Comparison of ENCODE assay signal across 23 mouse cellular contexts in genomic region chr6:19991829-19992228, GRCm38 (mm10).
"Had no signal": no experiment of that assay in that cellular context is flagged by ENCODE, and none has a peak within 500 bp of the region (broad histone marks: within the 10 kb centered on the region; RNA-seq: fewer than 3 reads in every experiment).

No protein-coding gene starts in this region.

- DNase-seq: gastrocnemius, postnatal 14 days; gastrocnemius, postnatal 36 days; heart, adult 11 months; heart, adult 2 months; heart, postnatal 14 days; heart, postnatal 36 days; kidney, adult 18-20 months; kidney, adult 8-10 months; kidney, postnatal 10 days; kidney, postnatal 25 days; kidney, postnatal 4 days; liver, embryonic 13.5 days had no signal

- H3K4me2 ChIP-seq: heart, embryonic 11.5 days; heart, embryonic 13.5 days; heart, embryonic 15.5 days; hindbrain, embryonic 13.5 days; hindbrain, embryonic 15.5 days; limb, embryonic 12.5 days; liver, embryonic 13.5 days had no signal

- H3K4me3 ChIP-seq: heart, adult 2 months; heart, embryonic 13.5 days; heart, embryonic 15.5 days; hindbrain, embryonic 13.5 days; hindbrain, embryonic 15.5 days; layer of hippocampus, adult 2 months; left cerebral cortex, adult 2 months; limb, embryonic 10.5 days; limb, embryonic 12.5 days; liver, embryonic 13.5 days had no signal

- H3K27me3 ChIP-seq: heart, embryonic 13.5 days; heart, embryonic 15.5 days; hindbrain, embryonic 13.5 days; hindbrain, embryonic 15.5 days; limb, embryonic 12.5 days; liver, embryonic 13.5 days had no signal

- H3K27ac ChIP-seq: heart, adult 2 months; heart, embryonic 13.5 days; heart, embryonic 15.5 days; hindbrain, embryonic 13.5 days; hindbrain, embryonic 15.5 days; hindbrain, postnatal 0 days; layer of hippocampus, adult 2 months; left cerebral cortex, adult 2 months; limb, embryonic 10.5 days; limb, embryonic 12.5 days; liver, embryonic 13.5 days had no signal

- ATAC-seq: hindbrain, postnatal 0 days; intestine, embryonic 16.5 days had no signal

- H3K4me1 ChIP-seq: heart, embryonic 13.5 days; heart, embryonic 15.5 days; hindbrain, embryonic 13.5 days; hindbrain, embryonic 15.5 days; limb, embryonic 10.5 days; limb, embryonic 12.5 days; liver, embryonic 13.5 days had no signal

- H3K36me3 ChIP-seq: heart, embryonic 13.5 days; heart, embryonic 15.5 days; hindbrain, embryonic 13.5 days; hindbrain, embryonic 15.5 days; limb, embryonic 10.5 days; limb, embryonic 12.5 days; liver, embryonic 13.5 days had no signal

- H3K9me3 ChIP-seq: heart, embryonic 13.5 days; heart, embryonic 15.5 days; hindbrain, embryonic 13.5 days; hindbrain, embryonic 15.5 days; limb, embryonic 10.5 days; limb, embryonic 12.5 days; liver, embryonic 13.5 days had no signal

- H3K9ac ChIP-seq: heart, embryonic 13.5 days; heart, embryonic 15.5 days; hindbrain, embryonic 13.5 days; hindbrain, embryonic 15.5 days; limb, embryonic 12.5 days; liver, embryonic 13.5 days had no signal
